Mouse (Mus musculus) megakaryocyte, adult 5-6 weeks (primary cell): Measurements from ENCODE around the gene Kat6b. TPM values are rescaled to one million over a fixed set of nuclear protein-coding genes. Genes with fewer than 3 reads are reported as not detected.
"Not testable (repeated sequence)": the region's sequence is repeated elsewhere in the genome, so short reads cannot be mapped to it uniquely, and the experiment has no call there.

Source experiments
- ATAC-seq: 2 replicates; pipeline ENCODE4 v1.8.0; 2016; ENCODE audit warnings: mild to moderate bottlenecking, inconsistent platforms; ENCODE audit not compliant: poor library complexity, severe bottlenecking
- total RNA-seq, 2 experiments: library from RNA; stranded (forward) in 1 of 2; stranded (reverse) in 1 of 2; fragments of 153-499, 151-499 nt in 1 of 2; fragments of 221-1000, 200-1000 nt in 1 of 2; gene quantifications; 2 replicates each; pipeline versions ENCODE4 v1.2.3 to v1.2.4; 2015 to 2017

The Kat6b gene
- 12.9 and 13.0 TPM in 2 replicates for total RNA-seq (2015)
- 6.1 and 6.5 TPM in 2 replicates for total RNA-seq (2017)

GRCm38 (mm10) chr14:21481231-21481630, at the start of gene Kat6b:
Gene Kat6b, plus strand, starts transcription at chr14:21481434.
- ATAC-seq: no peak

DNA sequence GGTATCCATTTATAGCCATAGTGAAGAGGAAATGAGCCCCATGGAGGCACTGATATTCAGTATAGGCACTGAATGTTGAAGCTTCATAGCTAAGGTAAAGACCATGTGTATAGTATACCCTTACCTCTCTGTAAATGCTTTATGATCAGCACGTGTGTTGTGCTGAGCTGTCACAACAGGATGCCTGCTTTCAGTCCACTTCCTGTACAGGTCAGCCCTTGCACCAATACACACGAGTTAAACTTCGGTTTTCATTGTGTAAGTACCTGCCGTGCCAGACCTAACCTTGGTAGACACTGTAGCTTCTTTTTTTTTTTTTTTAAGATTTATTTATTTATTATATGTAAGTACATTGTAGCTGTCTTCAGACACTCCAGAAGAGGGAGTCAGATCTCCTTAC, 47.8 kb upstream of the Kat6b start:
- peak; percentile 90 for ATAC-seq

DNA sequence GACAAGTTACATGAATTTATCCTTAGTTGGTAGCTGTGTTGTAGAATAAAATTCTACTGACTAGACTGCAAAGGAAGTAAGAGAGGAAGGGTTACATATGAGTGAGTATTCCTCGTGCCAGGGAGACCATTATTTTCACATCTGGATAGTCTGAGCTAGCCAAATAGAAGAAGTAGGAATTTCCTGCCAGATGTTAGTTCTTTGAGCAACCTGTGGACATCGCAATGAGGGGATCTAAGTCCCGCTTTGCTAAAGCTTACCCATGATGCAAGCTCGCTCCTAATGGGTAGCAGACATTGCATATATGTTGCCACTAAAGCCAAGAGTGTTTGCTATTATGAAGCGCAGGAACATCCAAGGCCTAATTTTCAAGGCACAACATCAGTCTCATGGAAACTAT, 47.2 kb upstream of the Kat6b start:
- ATAC-seq: 0 out of 2 replicates have a peak, but pooled peaks have one; percentile 30

DNA sequence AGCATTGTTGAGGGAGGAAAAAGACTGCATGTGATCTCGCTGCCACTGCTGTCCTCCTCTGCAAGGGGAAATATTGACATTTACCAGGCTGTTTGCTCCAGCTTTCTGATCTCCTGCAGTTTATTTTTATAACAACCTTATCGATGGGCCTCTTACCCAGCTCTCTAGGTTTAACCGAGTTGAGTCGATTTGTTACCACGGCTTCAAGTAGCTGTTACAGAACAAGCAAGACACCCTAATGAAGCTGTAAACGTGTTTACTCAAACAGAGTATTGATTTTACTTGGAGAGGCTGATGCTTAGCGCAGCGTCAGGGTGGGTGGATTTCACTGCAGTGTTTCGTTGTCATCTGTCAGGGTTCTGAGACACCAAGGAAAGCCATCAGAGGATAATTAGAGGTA, 46.5 kb upstream of the Kat6b start:
- ATAC-seq: no peak

DNA sequence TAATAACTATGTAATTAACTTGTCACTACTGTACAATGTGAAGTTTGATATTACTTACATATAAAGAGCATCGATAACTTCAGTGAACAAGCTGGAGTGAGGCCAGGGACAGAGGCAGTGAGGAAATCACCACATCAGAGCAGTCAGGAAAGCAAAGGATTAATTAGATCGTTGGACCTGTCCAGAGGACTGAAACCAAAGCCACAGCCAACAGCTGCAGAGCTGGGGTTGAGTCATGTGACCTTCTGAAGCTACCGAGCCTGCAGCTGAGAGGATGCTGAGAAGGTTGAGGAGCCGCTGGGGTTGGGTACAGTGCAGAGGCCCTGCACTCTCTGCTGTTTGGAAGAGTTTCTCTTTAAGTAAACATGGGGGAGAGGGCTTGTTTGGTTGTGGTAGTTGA, 41.4 kb upstream of the Kat6b start:
- ATAC-seq: no peak

GRCm38 (mm10) chr14:21440526-21440925, 40.7 kb upstream of the Kat6b start:
- no peak for ATAC-seq

DNA sequence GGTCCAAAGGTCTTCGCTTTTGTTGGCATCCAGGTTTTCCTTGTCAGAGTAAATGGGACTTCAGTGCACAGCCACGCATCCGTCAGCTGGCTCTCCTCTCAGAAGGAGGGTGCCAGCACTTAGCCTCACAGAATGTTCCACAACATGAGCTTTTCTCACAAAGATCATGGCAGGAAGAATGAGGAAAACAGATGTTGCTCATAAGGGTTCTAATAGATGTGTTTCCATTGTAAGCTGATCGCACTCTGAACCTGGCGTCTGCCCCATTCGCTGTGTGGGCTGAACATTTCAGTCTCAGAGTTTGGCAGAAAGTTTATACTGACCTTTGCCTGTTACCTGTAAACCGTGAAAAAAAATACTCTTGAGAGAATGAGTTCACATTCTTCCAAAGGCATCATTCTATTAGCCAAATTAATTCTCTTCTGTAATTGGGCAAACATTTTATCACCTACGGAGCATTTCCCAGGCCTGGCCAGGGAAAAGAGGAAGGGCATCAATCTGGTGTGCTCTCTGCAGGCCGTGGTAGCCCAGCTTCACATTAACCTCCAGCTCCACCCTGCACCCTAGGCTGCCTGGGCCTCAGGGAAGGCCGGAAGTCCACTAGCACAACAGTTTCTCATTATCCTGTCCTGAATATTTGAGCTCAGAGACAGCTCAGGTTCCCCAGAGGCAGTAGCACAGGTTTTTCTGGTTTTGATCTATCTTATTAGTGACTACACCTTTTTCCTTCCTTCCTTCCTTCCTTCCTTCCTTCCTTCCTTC, 39.3 kb upstream of the Kat6b start:
- ATAC-seq: no peak

DNA sequence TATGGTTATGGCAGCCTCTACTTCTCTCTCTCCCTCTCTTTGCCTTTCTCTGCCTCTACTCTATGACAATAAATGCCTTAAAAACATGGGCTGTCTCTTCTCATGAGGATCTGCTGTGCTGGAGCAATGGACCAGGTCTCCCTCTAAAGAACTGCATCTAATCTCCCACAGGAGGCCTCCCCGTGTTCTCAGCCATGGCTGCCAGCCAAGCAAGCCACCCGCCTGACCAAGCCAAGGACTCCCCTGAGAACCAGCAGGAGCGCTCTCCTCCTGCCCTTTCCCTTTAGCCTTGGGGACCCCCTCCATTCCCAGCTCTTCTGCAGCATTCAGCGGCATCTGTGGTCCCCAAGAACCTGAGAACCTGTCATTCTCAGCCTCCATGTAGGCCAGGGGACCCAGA, 28.7 kb upstream of the Kat6b start:
- no peak for ATAC-seq

GRCm38 (mm10) chr14:21453896-21454295, 27.3 kb upstream of the Kat6b start:
- no peak for ATAC-seq

- no peak for ATAC-seq
These were observed 25.4 kb upstream of the Kat6b start for GRCm38 (mm10) chr14:21455654-21456350.

GRCm38 (mm10) chr14:21456526-21456925, 24.7 kb upstream of the Kat6b start:
- ATAC-seq: no peak

GRCm38 (mm10) chr14:21457876-21458275, 23.4 kb upstream of the Kat6b start:
- no peak for ATAC-seq

DNA sequence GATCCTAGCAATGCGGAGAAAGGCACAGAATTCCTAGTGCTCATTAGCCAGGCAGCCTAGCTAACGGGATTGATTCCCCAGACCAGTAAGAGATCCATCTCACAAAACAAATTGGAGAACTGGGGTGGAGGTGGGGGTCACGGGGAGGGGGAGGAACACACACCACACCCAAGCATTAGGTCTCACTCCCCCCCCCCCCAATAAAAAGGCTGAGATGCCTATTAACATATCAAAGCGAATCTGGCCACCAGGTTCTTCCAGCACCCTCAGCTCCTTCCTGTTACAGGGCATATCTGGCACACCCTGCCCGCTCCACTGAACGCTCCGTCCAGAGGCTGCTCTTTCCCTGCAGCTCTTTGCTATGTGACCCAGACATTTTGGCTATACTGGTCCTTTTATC, 22.5 kb upstream of the Kat6b start:
- no peak for ATAC-seq

DNA sequence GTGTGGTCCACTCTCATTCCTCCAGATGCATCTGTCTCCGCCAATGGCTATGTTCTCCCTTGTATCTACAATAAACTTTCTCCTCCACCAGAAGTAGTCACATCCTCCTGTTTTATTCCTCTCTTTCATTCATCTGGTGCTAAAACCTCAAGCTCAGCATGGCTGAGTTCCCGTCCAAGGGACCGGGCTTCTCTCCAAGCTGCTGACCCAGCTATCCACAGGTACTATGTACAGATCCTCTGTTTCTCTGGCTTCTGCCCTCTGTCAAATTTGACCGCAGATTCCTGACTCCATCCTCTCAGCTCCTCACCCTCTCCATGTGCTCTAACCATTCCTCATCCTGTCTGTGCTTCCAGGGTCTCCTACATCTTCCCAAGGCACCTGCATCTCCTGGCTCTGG, 22.1 kb upstream of the Kat6b start:
- ATAC-seq: no peak

DNA sequence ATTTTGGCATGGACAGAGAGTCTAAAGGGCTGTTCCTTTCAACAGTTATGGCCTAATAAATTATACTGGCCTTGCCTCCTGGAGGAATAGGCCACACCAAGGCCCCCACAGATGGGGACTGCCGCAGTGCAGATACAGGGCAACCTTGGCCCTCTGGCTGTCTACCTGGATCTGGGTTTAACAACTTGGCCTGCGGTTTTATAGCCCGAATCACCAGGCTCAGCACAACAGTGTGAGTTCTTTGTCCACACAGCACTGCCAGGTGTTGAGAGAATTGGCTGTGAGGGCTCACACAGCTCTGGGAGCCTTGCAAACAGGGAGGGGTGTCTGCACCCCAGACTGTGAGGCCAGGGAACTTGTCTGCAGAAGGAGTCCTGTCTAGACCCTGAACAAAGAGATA, 18.8 kb upstream of the Kat6b start:
- no peak for ATAC-seq

GRCm38 (mm10) chr14:21463117-21463712, 18.0 kb upstream of the Kat6b start:
- no peak for ATAC-seq

- no peak for ATAC-seq
These were observed 10.8 kb upstream of the Kat6b start for GRCm38 (mm10) chr14:21470386-21470785.

DNA sequence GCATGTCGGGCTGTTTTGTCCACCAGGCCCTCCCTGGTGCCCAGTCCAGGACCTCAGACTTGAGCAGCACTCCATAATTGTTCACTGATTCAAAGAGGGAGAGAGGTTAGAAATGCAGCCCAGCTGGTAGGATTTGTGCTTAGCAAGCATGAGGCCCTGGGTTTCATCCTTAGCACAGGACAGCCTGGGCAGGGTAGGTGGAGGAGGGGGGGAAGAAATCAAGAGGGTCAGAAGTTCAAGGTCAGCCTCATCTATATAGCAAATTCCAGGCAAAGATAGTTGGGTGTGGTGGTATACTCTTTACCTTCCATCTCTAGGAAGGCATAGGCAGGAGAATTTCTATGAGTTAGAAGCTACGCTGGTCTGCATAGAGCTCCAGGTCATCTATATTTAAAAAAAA, 9.3 kb upstream of the Kat6b start:
- ATAC-seq: no peak

- not testable (repeated sequence) for ATAC-seq
These were observed 6.6 kb upstream of the Kat6b start for GRCm38 (mm10) chr14:21474593-21475132.

DNA sequence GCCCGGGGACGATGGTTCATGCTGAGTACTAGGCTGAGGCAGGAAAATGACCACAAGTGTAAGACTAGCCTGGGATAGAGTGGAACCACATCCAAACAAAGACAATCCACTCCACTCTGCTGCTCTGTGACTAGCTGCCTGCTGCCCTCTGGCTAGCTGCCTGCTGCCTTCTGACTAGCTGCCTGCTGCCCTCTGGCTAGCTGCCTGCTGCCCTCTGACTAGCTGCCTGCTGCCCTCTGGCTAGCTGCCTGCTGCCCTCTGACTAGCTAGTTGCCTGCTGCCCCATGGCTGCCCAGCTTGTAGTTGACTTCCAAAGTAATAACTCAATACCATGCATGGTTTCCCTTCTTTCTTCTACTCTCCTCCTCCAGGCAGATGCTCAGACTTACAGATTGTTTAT, 4.1 kb upstream of the Kat6b start:
- no peak for ATAC-seq

DNA sequence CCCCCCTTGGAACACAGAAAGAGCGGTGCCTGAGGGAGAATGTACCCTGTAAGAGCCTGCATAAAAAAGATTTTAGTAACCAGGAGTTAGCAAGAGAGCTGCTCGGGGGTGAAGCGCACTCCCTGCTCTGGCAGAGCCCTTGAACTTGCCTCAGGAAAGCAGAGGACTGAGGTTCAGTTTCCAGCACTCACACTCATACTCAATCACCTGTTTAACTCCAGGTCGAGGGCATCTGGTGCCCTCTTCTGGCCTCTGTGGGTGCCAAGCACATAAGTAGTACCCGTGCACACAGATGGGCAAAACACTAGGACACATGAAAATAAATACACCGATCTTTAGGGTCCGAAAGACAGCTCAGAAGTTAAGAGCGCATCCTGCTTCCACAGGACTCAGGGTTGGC, 1.7 kb upstream of the Kat6b start:
- ATAC-seq: no peak

DNA sequence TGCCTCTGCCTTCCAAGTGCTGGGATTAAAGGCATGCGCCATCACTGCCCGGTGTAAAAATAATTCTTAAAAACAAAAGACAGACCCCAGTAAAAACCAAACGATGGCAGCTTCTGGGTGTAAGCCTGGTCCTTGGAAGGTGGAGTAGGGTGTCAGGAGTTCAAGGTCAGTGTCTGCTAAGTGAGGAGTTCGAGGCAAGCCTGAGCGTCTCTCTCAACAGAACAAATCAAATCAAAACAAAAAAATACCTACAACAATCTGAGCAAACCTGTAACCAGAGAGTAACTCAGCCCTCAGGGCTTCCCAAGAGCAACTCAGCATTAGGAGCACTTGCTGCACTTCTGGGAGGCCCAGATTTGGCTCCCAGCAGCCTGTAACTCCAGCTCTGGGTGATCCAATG, 1.0 kb upstream of the Kat6b start:
- no peak for ATAC-seq
